In genomic region chr15:3982732-3983131, GRCm38 (mm10) we compare ENCODE assay signal across 15 mouse cellular contexts. TPM values are rescaled to one million over a fixed set of nuclear protein-coding genes. Genes with fewer than 3 reads are reported as not detected.
DNase-seq lines count a peak whose midpoint lies in the region; ATAC-seq lines count a peak whose summit lies in the region.
"Had no signal": no experiment of that assay in that cellular context is flagged by ENCODE, and none has a peak within 500 bp of the region (broad histone marks: within the 10 kb centered on the region; RNA-seq: fewer than 3 reads in every experiment).

No protein-coding gene starts in this region.

- peak; percentile 68 for ATAC-seq in megakaryocyte, adult 5-6 weeks (ENCODE audit: poor library complexity, severe bottlenecking)
- ATAC-seq: activated CD4-positive, CD25-positive, alpha-beta regulatory T cell, adult 4 months; forebrain, postnatal 0 days had no signal

- peak; percentile 28 to 37 for DNase-seq in B cell, adult 2 months
- DNase-seq in MEL-GATA-1-ER (ENCODE audit: extremely low read depth, low read depth), result peak; percentile 35
- no peak for DNase-seq in left cerebral cortex, adult 9 months (ENCODE audit: low spot score in 2 of 2)
- DNase-seq in layer of hippocampus, postnatal 14 days (ENCODE audit: low spot score in 2 of 2), result no peak
- no peak for DNase-seq in adrenal gland, adult (ENCODE audit: inconsistent age in 2 of 2, low spot score in 1 of 2)
- DNase-seq: adrenal gland, postnatal 10 days; cerebellum, adult 8-10 months; forebrain, postnatal 0 days; heart, postnatal 14 days; kidney, adult 8-10 months; kidney, postnatal 10 days; midbrain, embryonic 14.5 days; right cerebral cortex, postnatal 25 days had no signal

RNA-seq across cellular contexts. Expression of gene Fbxo4, which starts 3.4 kb away (rescaled TPM):
- total RNA-seq in megakaryocyte, adult 5-6 weeks (2015), result 17.1 and 21.9 TPM in 2 replicates
- 15.5 and 21.4 TPM in 2 replicates for total RNA-seq in megakaryocyte, adult 5-6 weeks (2017)
- 1 to 10 TPM; 8.0 to 8.2 TPM for total RNA-seq in layer of hippocampus, postnatal 14 days (2021)

RNA-seq across cellular contexts. Expression of gene AW549877, which starts 12.8 kb away (rescaled TPM):
- 37.9 and 39.1 TPM in 2 replicates for total RNA-seq in megakaryocyte, adult 5-6 weeks (2015)
- 11.5 and 14.6 TPM in 2 replicates for total RNA-seq in megakaryocyte, adult 5-6 weeks (2017)
- 10 to 100 TPM; 41.8 to 43.6 TPM for total RNA-seq in layer of hippocampus, postnatal 14 days (2021)

RNA-seq across cellular contexts. Expression of gene Oxct1, which starts 43.5 kb away (rescaled TPM):
- total RNA-seq in megakaryocyte, adult 5-6 weeks (2015), result 43.5 and 48.2 TPM in 2 replicates
- 176 and 187 TPM in 2 replicates for total RNA-seq in megakaryocyte, adult 5-6 weeks (2017)
- total RNA-seq in layer of hippocampus, postnatal 14 days (2021), result 100 to 1,000 TPM; 490 to 507 TPM

Comparison
In these comparisons a context has a peak if more than half of its experiments do, and no peak if none do; other contexts are left out.
1. DNase-seq: peak in B cell, adult 2 months (2 of 2) and MEL-GATA-1-ER (single experiment); none in left cerebral cortex, adult 9 months (0 of 2), layer of hippocampus, postnatal 14 days (0 of 2) and adrenal gland, adult (0 of 2).